Mouse (Mus musculus): ENCODE data around the gene Gsta2. TPM values are rescaled to one million over a fixed set of nuclear protein-coding genes. Genes with fewer than 3 reads are reported as not detected.

The Gsta2 gene
- total RNA-seq (2021) = not detected

DNA sequence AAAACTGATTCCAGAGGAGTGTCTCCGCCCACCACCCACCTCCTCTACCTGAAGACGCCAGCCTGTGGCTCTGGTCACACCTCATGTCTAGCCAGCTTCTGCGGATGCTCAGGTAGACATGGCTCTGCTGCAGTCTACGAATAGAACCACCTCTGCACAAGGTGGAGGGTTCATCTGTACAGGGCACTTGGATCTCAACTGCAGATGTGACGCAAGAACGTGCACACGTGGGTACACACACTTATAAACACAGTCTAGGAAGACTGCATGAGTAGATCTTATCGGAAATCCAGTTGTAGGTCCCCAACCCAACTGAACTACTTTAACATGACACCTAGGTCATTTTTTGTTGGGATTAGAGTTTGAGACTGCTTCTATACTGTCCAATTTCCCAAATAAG lies at the start of gene Gsta2:
Gene Gsta2, minus strand, starts transcription at position 178 of the 400 bp plus-strand sequence.
- intact Hi-C loops (cut with DNase I) = no loop called here

DNA sequence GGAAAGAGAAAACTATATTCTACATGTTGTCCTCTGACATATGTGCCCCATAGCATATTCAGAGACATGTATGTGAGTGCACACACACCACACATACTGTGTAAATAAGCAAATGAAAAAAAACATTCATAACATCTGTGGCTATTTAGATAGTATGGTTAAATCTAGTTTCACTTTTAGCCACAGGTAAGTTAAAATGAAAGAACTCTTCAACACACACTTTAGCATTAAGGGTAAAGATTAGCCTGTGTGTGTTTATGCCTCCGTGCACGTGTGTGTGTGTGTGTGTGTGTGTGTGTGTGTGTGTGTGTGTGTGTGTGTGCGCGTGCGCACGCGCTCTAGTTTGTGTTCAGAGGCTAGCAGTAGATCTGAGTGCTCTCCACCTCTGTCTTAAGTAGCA lies 46.0 kb upstream of the Gsta2 start:
- no peak for DNase-seq
- intact Hi-C loops (cut with DNase I) = no loop called here

More for the DNA sequence above, at the start of gene Gsta2:
- no peak for DNase-seq

DNA sequence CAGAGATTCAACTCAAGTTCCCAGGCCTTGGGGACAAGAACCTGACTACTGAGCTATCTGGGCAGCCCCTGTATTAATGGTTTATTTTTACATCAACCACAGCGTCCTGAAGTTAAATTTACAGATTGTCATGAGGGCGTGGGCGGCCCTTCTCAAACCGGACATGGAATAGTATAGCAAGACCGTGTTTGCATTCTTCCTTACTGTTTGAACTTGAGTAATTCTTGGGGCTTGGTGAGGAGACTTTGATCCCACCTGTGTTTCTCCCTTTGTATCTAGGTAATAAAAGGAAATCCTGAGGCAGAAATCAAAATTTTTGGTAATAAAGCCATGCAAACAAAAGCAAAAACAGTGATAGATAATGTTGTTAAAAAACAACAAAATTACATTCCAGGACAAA lies 45.0 kb upstream of the Gsta2 start:
- intact Hi-C loops (cut with DNase I) = no loop called here
- no peak for DNase-seq

DNA sequence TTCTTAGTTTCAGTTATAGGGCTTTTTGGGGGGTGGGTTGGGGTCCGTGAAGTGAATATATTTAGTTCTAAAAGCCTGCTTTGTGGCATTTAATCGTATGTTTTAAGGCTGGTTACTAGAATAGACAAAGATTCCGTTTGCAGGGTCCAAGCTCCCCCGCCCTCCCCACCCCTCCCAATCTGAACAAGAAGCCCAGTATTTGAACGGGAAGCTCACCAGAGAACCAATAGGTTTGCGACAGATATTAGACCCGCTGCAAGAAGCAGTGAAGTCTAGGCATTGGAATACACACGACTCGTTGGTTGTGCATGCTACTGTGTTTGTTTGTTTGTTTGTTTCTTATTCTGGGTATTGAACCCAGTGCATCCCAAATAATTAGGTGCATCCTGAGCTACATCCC lies 40.9 kb upstream of the Gsta2 start:
- intact Hi-C loops (cut with DNase I) = no loop called here

DNA sequence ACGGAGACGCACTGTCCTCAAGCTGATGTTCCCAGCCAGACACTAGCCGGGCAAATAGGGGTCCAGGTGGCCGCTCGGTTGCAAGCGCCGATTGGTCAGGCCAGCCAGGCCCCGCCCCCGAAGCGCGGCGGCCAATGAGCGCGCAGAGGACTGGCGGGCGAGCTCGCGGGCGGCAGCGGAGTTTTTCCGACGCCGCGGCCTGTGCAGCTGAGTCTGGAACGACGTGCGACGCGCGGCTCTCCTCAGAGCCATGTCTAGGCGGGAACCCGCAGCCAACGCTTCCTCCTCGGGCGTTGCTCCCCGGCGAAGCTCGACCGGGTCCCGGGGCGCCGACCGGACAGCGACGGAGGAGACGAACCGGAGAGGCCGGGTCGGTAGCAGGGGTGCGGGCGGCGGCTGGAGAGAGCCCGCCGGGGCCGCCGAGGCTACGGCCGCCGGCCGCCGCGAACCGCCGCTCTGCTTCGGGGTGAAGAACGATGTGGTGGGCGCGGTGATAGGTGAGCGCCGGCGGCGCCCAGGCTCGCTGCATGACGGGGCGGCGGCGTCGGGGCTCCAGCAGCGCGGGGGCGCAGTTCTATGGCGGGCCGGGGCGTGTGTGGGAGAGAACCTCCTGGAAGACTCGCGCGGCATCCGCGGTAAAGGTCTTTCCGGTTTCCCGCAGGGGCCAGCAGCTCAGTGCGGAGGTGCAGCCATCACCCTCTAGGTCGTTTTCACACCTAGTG lies 40.2 kb upstream of the Gsta2 start, which contains the start of gene Ddx43:
Gene Ddx43, plus strand, starts transcription at position 148 of the 722 bp plus-strand sequence.
- intact Hi-C loops (cut with DNase I) = no loop called here
- DNase-seq = peak; percentile 27 to 38

More for the DNA sequence above, 40.9 kb upstream of the Gsta2 start:
- DNase-seq = no peak

DNA sequence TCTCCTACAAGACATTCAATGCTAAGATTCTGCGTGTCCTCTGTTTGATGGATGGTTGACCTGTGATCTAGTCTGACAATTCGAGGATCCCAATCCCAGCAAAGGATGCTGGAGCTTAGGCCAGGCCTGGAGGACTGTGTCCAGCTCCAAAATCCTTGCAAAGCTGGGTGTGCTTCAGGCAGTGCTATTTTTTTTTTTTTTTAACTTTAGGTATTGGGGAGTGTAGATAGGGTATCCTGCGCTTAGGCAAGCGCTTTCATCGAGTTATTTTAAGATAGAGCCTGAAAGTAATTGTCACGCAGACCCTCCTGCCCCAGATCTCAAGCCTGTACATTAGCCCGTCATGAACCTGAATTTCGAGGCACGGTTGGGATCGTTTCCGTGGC lies 39.6 kb upstream of the Gsta2 start:
- no peak for DNase-seq

DNA sequence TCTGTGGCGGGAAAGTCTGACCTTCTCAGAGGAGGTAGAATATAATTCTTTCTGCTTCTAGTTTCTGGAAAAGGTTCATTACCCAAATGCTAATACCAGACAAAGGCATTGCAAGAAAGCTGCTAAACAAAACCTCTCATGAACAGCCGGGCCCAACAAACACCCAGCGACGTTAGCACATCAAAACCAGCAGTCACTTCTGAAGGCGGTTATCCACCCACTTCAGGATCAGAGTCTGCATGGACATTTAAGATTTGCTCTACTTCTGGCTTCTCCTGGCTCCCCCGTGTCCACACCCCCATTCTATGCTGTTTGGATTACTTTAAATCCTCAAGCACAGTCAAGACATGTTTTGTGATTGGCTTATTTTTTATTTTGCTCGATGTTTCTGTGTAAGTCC lies 39.0 kb upstream of the Gsta2 start:
- DNase-seq = no peak
- intact Hi-C loops (cut with DNase I) = no loop called here

More for the DNA sequence above, 39.6 kb upstream of the Gsta2 start:
- intact Hi-C loops (cut with DNase I) = no loop called here

DNA sequence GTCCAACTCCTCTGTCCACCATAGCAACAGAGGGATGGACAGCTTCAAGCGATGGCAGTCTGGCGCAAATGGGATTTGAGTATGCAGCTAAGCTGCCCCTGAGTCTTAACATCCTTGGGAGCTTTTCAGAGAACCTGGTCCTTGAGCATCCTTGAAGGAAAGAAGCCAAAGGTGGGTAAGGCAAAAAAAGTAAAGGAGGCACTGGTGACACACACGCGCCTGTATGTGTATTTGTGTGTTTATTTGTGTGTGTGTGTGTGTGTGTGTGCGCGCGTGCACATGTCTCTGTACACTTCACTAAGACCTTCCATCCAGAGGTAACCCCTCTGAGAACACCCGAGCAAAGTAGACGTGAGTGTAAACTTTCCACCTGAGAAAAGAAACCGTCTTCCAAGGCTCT lies 38.2 kb upstream of the Gsta2 start:
- DNase-seq = no peak
- intact Hi-C loops (cut with DNase I) = no loop called here

DNA sequence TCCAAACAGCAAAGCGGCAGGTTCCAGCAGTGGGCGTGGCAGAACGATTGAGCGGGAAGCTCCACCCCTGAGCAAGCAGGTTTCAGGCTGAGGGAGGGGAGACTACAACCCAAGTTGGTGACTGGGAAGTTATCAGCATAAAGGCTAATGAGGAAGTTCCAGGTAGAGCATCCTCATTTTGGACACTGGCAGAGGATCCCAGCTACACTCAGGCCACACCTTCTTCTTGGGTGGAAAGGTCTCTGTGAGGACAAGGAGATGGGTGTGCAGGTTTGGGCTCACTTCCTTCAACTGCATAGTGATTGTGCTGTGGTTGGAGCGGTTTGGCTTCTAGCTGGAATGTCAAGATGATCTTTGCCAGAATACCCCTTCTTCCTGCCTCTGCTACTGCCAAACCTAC lies 34.4 kb upstream of the Gsta2 start:
- intact Hi-C loops (cut with DNase I) = no loop called here
- no peak for DNase-seq

DNA sequence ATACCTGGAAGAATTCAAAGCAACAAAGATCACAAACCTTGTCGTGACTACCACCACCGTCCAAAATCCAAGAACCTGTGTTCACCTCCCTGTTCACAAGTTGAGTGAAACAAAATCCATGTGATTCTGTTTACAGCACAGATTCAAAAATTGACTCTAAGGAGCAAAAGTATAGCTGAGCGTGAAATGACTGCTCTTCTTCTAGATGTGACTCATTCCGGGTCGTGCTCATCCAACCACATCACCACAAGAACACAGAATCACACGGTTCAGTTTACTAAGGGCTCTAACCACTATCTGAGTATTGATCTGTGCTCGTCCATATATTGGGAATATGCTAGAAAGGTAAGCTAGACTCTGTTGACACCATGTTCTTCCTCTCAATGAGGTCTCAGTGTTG lies 31.4 kb upstream of the Gsta2 start:
- DNase-seq = no peak
- intact Hi-C loops (cut with DNase I) = no loop called here

DNA sequence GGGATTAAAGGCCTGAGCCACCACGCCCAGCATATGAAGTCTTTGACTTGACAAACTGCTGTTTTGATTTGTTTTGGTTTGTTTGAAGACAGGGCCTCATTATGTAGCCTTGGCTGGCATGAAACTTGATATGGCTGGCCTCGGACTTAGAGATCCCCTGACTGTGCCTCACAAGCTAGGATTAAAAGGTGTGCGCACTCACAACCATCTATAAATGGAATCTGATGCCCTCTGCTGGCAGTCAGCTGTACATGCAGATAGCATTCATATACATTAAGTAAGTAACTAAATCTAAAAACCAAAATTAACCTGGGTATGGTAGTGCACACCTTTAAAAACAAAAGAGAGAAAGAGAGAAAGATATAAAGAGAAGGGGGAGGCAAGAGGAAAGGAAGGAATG lies 30.3 kb upstream of the Gsta2 start:
- no peak for DNase-seq
- intact Hi-C loops (cut with DNase I) = no loop called here

DNA sequence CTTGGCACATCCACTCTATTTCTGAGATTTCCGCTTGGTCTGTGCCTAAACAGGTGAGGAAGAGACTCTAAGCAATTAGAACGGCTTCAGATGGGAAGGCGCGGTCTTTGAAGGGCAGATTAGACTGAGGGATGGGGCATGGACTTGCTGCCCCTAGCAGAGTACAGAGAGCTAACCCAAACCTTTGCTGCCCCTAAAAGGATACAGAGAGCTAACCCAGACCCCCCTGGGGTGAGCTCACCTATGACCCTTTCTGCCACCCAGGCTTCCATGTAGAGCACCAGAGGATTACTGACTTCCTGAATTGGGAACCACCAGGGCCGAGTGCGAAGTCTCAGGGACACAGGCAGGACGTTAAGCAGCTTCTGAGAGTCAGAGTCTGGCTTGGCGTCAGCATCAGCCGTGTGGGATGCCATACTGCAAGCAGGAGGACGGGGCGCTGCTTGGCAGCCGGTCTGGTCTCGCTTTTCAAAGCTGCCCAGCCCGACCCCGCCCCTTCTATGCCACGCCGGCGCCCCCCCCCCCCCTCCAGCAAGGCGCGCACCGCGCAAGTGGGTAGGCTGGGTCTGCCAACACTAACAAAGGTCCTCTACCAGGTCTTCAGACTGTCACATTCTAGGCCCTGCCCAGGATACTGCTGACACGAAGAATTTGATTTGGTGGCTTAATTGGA lies 22.7 kb upstream of the Gsta2 start, which contains the start of gene Ooep:
Gene Ooep, minus strand, starts transcription at position 613 of the 673 bp plus-strand sequence.
- intact Hi-C loops (cut with DNase I) = no loop called here
- peak in 1 of 2 experiments; percentile 7 for DNase-seq

DNA sequence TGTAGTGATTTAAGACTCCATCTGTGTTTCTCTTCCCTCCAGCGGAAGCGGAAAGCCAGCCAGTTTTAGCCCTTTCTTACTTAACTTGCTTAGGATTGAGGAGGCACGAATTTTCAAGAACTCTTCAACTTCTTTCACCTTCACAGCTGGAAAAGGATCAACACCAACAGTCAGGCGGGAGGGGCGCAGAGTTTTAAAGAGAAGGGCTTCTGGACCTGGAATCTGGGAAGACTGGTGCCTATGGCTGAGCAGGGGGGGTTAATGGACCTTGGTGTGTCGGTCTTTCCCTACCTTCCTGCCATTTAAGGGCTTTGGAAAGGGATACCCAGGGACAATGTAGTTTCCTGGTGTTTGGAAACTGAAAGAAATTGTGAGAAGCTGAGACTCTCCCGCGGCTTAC lies 22.0 kb upstream of the Gsta2 start:
- no peak for DNase-seq
- intact Hi-C loops (cut with DNase I) = no loop called here

DNA sequence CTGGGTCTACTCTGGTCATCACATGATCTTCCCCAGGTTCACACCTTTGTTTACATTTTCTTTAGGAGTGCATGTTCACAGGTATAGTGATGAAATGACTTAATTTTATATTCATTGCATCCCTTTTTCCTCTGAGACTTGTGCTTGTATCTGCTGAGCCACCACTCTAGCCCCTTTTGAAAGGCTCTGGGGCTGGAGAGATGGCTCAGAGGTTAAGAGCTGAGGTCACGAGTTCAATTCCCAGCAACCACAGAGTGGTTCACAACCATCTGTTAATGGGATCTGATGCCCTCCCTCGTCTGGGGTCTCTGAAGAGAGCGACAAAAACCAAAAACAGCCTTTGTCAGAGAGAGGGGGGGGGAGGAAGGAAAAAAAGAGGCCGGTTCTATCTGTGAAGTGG lies 19.9 kb upstream of the Gsta2 start:
- intact Hi-C loops (cut with DNase I) = no loop called here

DNA sequence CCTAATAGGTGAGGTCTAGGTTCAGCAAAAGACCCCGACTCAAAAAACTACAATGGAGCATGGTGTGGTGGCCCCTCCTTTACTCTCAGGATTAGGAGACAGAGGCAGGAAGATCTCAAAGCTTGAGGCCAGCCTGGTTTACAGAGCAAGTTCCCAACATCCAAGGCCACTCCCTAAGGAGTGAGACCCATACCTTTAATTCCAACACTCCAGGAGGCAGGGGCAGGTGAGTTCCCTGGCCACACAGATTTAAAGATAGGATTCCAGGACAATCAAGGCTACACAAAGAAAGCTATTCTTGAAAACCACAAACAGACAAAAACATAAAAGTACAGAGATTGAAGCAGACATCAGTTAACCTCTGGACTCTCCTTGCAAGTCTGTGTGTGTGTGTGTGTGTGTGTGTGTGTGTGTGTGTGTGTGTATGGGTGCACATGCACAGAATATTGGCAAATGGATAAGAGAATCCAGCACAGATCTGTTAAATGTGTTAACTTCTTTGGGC lies 19.3 kb upstream of the Gsta2 start:
- intact Hi-C loops (cut with DNase I) = no loop called here
- no peak for DNase-seq

More for the DNA sequence above, 19.9 kb upstream of the Gsta2 start:
- no peak for DNase-seq

DNA sequence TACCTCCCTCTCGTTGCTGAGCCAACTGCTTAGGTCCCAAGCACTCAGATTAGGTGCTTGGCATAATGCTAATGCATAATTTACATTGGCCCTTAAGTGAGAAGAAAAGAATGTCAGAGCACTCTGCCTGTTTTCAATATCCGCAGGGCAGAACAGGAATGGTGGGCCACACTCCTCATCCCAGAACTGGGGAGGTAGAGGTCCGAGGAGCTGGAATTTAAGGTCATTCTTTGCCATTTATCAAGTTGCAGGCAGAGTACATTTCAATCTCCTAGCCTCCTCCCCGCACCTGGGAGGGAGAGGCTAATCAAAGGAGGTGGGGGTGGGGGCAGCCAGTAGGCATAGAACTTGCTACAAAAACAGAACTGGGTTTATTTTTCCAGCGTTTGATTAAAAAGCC lies 18.8 kb upstream of the Gsta2 start:
- intact Hi-C loops (cut with DNase I) = no loop called here
- no peak for DNase-seq

DNA sequence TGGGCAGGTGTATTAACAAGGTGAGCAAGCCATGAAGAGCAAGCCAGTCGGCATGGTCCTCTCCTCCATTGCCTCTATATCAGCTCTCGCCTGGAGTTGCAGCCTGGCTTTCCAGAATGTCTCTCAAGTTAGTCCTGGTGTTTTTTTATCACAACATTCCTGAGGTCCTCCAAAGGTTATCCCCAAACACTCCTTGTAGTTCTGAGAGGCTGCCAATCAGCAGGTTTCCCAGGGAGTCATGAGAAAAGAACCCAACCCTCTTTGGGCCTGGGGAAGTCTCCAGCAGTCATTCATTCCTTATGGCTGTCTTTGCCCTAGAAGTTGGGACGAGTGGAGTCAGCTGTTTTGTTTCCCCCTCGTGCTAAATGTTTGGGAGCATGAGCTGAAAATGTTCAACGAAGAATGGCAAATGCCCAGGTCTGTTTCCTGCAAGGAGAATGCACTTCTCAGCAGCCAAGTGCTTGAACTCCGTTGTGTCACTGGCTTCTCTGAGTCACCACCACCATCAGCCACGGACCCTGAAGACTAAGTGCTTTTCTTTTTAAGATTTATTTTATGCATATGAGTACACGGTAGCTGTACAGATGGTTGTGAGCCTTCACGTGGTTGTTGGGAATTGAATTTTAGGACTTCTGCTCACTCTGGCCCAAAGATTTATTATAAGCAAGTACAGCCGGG lies 17.4 kb upstream of the Gsta2 start:
- intact Hi-C loops (cut with DNase I) = no loop called here
- no peak for DNase-seq

DNA sequence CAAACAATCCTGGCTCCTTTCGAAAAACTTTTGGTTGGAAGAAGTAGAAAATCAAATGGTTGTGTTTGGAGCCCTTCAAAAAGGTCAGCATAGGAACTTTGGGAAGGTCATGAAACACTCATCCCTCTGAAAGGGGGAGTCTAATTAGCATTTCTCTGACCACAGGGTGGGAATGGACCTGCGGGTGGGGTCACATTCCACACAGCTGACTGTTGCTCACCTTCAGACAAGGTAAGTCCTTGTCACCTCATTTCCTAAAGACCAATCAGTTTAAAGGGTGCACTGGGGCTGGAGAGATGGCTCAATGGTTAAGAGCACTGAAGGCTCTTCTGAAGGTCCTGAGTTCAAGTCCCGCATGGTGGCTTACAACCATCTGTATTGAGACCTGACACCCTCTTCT lies 15.9 kb upstream of the Gsta2 start:
- intact Hi-C loops (cut with DNase I) = no loop called here
- no peak for DNase-seq

DNA sequence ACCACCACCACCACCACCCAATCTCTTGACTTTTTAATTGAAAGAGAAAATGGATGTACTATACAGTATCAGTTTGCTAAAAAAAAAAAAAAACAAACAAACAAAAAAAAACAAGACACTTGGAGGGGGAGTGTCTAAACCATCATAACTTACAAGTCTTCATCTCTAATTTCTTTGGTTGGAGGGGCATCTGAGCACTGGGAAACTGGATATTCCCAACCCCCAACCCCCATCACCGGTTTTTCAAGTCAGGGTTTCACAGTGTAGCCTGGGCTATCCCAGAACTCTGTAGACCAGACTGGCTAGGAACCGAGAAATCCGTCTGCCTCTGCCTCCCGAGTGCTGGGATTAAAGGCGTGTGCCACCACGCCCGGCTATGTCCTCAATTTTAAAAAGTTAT lies 14.2 kb upstream of the Gsta2 start:
- DNase-seq = no peak
- intact Hi-C loops (cut with DNase I) = no loop called here

DNA sequence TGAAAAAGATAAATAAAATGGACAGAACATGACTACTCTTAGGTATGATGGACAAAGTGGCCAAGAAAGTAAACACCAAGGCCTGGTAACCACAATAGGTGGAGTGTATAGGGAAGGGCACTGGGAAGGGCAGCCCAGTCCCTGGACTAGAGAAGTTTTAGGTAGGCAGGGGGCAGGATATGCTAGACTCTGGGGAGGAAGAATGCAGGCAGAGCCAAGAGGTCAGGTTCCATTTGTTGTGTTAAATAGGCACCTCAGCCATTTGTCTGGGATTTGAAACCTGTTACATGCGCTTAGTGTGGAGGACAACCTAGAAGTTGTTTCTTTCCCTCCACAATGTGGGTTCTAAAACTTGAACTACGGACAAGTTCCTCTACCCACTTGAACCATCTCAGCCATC lies 13.8 kb upstream of the Gsta2 start:
- intact Hi-C loops (cut with DNase I) = no loop called here
- DNase-seq = no peak

DNA sequence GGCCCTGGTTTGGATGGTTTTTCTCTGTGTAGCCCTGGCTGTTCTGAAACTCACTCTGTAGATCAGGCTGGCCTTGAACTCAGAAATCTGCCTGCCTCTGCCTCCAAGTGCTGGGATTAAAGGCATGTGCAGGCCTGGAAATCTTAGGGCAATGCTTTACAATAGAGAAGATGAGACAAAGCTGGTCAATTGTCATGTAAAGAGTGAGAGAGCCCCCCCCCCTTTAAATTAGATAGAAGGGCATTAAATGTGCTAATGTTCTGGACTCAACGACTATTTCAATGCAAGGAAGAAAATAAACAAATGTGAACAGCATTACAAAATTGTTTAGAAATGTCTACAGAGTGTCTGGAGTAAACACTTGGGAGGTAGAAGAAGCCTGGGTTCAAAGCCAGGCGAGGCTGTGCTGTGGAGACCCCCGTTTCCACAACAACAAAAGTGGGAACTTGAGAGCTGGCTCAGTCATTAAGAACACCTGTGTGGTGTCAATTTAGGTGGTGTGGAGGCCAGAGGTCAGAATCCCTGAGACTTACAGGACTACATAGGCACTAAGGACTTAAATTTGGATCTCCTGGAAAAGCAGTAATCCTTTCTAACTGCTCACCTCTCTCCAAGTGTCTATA lies 13.2 kb upstream of the Gsta2 start:
- intact Hi-C loops (cut with DNase I) = no loop called here
- DNase-seq = no peak

Data from heart, postnatal 10 days (tissue).